Mouse (Mus musculus) kidney, adult 2 months (tissue): ENCODE data around the gene Cryaa. TPM values are rescaled to one million over a fixed set of nuclear protein-coding genes. Genes with fewer than 3 reads are reported as not detected.

Experiments
- DNase-seq: peaks from one replicate; pipeline ENCODE4 v3.0.0; 2021
- H3K27ac ChIP-seq: fragments of 200-500 bp; 2 replicates; pipeline ENCODE4 v1.5.1; 2012; ENCODE audit warnings: low read depth, low read length, control low read depth, inconsistent platforms; ENCODE audit not compliant: insufficient read depth
- H3K27me3 ChIP-seq: fragments of 200-500 bp; replicated peaks from 2 replicates; pipeline ENCODE4 v1.6.1; 2012; ENCODE audit warnings: mild to moderate bottlenecking, moderate library complexity, low read length, inconsistent platforms; ENCODE audit not compliant: control insufficient read depth, insufficient read depth
- H3K36me3 ChIP-seq: fragments of 200-500 bp; 2 replicates; pipeline ENCODE4 v1.6.1; 2012; ENCODE audit warnings: mild to moderate bottlenecking, moderate library complexity, low read length, inconsistent platforms; ENCODE audit not compliant: control insufficient read depth, insufficient read depth
- H3K4me1 ChIP-seq: fragments of 200-500 bp; 2 replicates; pipeline ENCODE4 v1.6.1; 2011; ENCODE audit warnings: low read length; ENCODE audit not compliant: control insufficient read depth, insufficient read depth
- H3K4me3 ChIP-seq: fragments of 200-500 bp; 2 replicates; pipeline ENCODE4 v1.5.1; 2011; ENCODE audit warnings: mild to moderate bottlenecking, low read depth, low read length, control low read depth; ENCODE audit not compliant: insufficient read depth
- CTCF ChIP-seq: fragments of 200-500 bp; conservative IDR thresholded peaks from 2 replicates; pipeline ENCODE4 v1.5.1; 2011; ENCODE audit warnings: low read depth, mild to moderate bottlenecking, control low read depth, low read length, moderate library complexity, mixed read lengths; ENCODE audit not compliant: insufficient read depth, insufficient read length
- POLR2A ChIP-seq: fragments of 200-500 bp; IDR thresholded peaks from one replicate; pipeline ENCODE4 v1.6.1; 2011; ENCODE audit warnings: low read depth, low read length, control low read depth
- WGBS: fragments of 180-500 bp; shearing (Covaris S2); methylation state at CpG from one replicate; pipeline ENCODE4 v1.1.7; 2018; 5-methylcytosine and 5-hydroxymethylcytosine counted together
- polyA plus RNA-seq: library from polyadenylated mRNA; depleted of rRNA; stranded (reverse); fragments of >200 nt; gene quantifications from 2 replicates; pipeline ENCODE4 v1.2.3, GENCODE M21; 2012; rRNA removed

Gene Cryaa
- polyA plus RNA-seq, 1 experiment = 0.99 TPM

GRCm38 (mm10) chr17:31726216-31726615, 48.6 kb downstream of the Cryaa start:
- Histone ChIP-seq H3K36me3 (no peaks in the 10 kb centered on the region), H3K4me1 (peaks cover 18% of the 10 kb centered on the region), H3K4me3 (no peak overlapping the region), H3K27ac (no peak overlapping the region), H3K27me3 (no peaks in the 10 kb centered on the region)
- TF ChIP-seq POLR2A = no peak
- no peak for TF ChIP-seq CTCF
- WGBS = 99% methylated on average over 5 of the region's 5 CpGs
- DNase-seq = no peak

- H3K4me3 ChIP-seq = no peak overlapping the region
- no peaks in the 10 kb centered on the region for H3K36me3 ChIP-seq
- peak; percentile 80 for DNase-seq
- no peak overlapping the region for H3K27ac ChIP-seq
- H3K27me3 ChIP-seq = no peaks in the 10 kb centered on the region
- peaks cover 18% of the 10 kb centered on the region for H3K4me1 ChIP-seq
- no peak for TF ChIP-seq CTCF
- TF ChIP-seq POLR2A = no peak
- 26% methylated on average over 4 of the region's 4 CpGs for WGBS
Observed at GRCm38 (mm10) chr17:31727230-31727629, 49.6 kb downstream of the Cryaa start.

GRCm38 (mm10) chr17:31728043-31728442, 50.4 kb downstream of the Cryaa start:
- H3K4me3 ChIP-seq = no peak overlapping the region
- no peak for DNase-seq
- H3K4me1 ChIP-seq = peaks cover 18% of the 10 kb centered on the region
- H3K27me3 ChIP-seq = no peaks in the 10 kb centered on the region
- no peak overlapping the region for H3K27ac ChIP-seq
- H3K36me3 ChIP-seq = no peaks in the 10 kb centered on the region
- 56% methylated on average over 4 of the region's 4 CpGs for WGBS
- TF ChIP-seq CTCF (no peak), POLR2A (no peak)

- TF ChIP-seq POLR2A (no peak), CTCF (peak; percentile 58; the same call in 1 of the 2 replicates)
- DNase-seq = peak; percentile 87
- H3K4me1 ChIP-seq = peaks cover 18% of the 10 kb centered on the region
- no peaks in the 10 kb centered on the region for H3K27me3 ChIP-seq
- no peak overlapping the region for H3K4me3 ChIP-seq
- no peak overlapping the region for H3K27ac ChIP-seq
- H3K36me3 ChIP-seq = no peaks in the 10 kb centered on the region
- WGBS = 66% methylated on average over 7 of the region's 7 CpGs
Observed at GRCm38 (mm10) chr17:31728968-31729501, 51.4 kb downstream of the Cryaa start.

GRCm38 (mm10) chr17:31731038-31731437, 53.4 kb downstream of the Cryaa start:
- no peak overlapping the region for H3K27ac ChIP-seq
- TF ChIP-seq CTCF (no peak), POLR2A (no peak)
- H3K36me3 ChIP-seq = no peaks in the 10 kb centered on the region

More at GRCm38 (mm10) chr17:31731038-31731437, 53.4 kb downstream of the Cryaa start:
- 48% methylated on average over 6 of the region's 6 CpGs for WGBS
- Histone ChIP-seq H3K4me3 (no peak overlapping the region), H3K27me3 (no peaks in the 10 kb centered on the region), H3K4me1 (peaks cover 18% of the 10 kb centered on the region)
- no peak for DNase-seq

Other genes with a start within 250 kb of the Cryaa start
- gene Wdr4, start 157.8 kb upstream of the Cryaa start, polyA plus RNA-seq = 28.3 and 29.6 TPM in 2 replicates
- gene Ndufv3, start 157.7 kb upstream of the Cryaa start, polyA plus RNA-seq = 387 and 475 TPM in 2 replicates
- 19.2 and 19.9 TPM in 2 replicates for gene Pknox1, start 113.1 kb upstream of the Cryaa start, polyA plus RNA-seq
- 140 and 154 TPM in 2 replicates for gene Cbs, start 40.6 kb upstream of the Cryaa start, polyA plus RNA-seq
- gene U2af1, start 18.9 kb upstream of the Cryaa start, polyA plus RNA-seq = 45.0 and 61.3 TPM in 2 replicates
- 35.5 and 57.6 TPM in 2 replicates for gene Sik1, start 178.0 kb downstream of the Cryaa start, polyA plus RNA-seq